Mouse (Mus musculus): ENCODE measurements at regions not wholly inside any gene's neighbourhood (a gene's known extent, or its start where the extent isn't known, plus 50 kb on each side); places are given as distances from the start of the nearest gene placed in this dataset.
"Not testable (repeated sequence)": the region's sequence is repeated elsewhere in the genome, so short reads cannot be mapped to it uniquely, and the experiment has no call there.

- peak; percentile 5 for DNase-seq
Observed at GRCm38 (mm10) chr16:12516834-12517685, 533.1 kb downstream of the Shisa9 start.

GRCm38 (mm10) chr16:12518264-12518663, 534.4 kb downstream of the Shisa9 start:
- no peak for DNase-seq

- no peak for DNase-seq
Observed at GRCm38 (mm10) chr16:12521711-12522476, 538.0 kb downstream of the Shisa9 start.

GRCm38 (mm10) chr16:12548462-12548861, 561.0 kb upstream of the Ercc4 start:
- no peak for DNase-seq

- DNase-seq: no peak
Observed at GRCm38 (mm10) chr16:12588889-12589288, 520.6 kb upstream of the Ercc4 start.

- no peak for DNase-seq
Observed at GRCm38 (mm10) chr16:12608259-12608658, 501.2 kb upstream of the Ercc4 start.

GRCm38 (mm10) chr16:12611106-12611505, 498.4 kb upstream of the Ercc4 start:
- DNase-seq: no peak

GRCm38 (mm10) chr16:12617781-12618180, 491.7 kb upstream of the Ercc4 start:
- DNase-seq: no peak

GRCm38 (mm10) chr16:12632533-12632932, 477.0 kb upstream of the Ercc4 start:
- DNase-seq: no peak

GRCm38 (mm10) chr16:12638971-12639640, 470.4 kb upstream of the Ercc4 start:
- DNase-seq: no peak

- DNase-seq: no peak
Observed at GRCm38 (mm10) chr16:12643053-12643452, 466.4 kb upstream of the Ercc4 start.

GRCm38 (mm10) chr16:12644621-12645020, 464.9 kb upstream of the Ercc4 start:
- DNase-seq: no peak

- DNase-seq: no peak
Observed at GRCm38 (mm10) chr16:12652180-12652579, 457.3 kb upstream of the Ercc4 start.

GRCm38 (mm10) chr16:12673656-12674055, 435.8 kb upstream of the Ercc4 start:
- not testable (repeated sequence) for DNase-seq

- DNase-seq: no peak
Observed at GRCm38 (mm10) chr16:12681474-12681873, 428.0 kb upstream of the Ercc4 start.

- no peak for DNase-seq
Observed at GRCm38 (mm10) chr16:12685816-12686215, 423.7 kb upstream of the Ercc4 start.

- DNase-seq: no peak
Observed at GRCm38 (mm10) chr16:12691776-12692175, 417.7 kb upstream of the Ercc4 start.

GRCm38 (mm10) chr16:12692739-12693292, 416.7 kb upstream of the Ercc4 start:
- no peak for DNase-seq

- no peak for DNase-seq
Observed at GRCm38 (mm10) chr16:12693346-12693745, 416.1 kb upstream of the Ercc4 start.

GRCm38 (mm10) chr16:12694646-12695045, 414.8 kb upstream of the Ercc4 start:
- no peak for DNase-seq

- peak; percentile 69 for DNase-seq
Observed at GRCm38 (mm10) chr16:12696939-12697621, 412.4 kb upstream of the Ercc4 start.

GRCm38 (mm10) chr16:12699557-12699956, 409.9 kb upstream of the Ercc4 start:
- no peak for DNase-seq

All from liver (tissue).